Mouse (Mus musculus) heart, adult 2 months (tissue): ENCODE results near the gene Bud23. TPM values are rescaled to one million over a fixed set of nuclear protein-coding genes. Genes with fewer than 3 reads are reported as not detected.

ENCODE experiments used
- DNase-seq, 2 experiments: peaks; one replicate each; pipeline ENCODE4 v3.0.0; 2021
- H3K27ac ChIP-seq: fragments of 200-600 bp; 2 replicates; pipeline ENCODE4 v1.8.1; 2022
- H3K27me3 ChIP-seq: fragments of 200-500 bp; 2 replicates; pipeline ENCODE4 v1.6.1; 2012; ENCODE audit warnings: mild to moderate bottlenecking, low read length, inconsistent platforms, mixed read lengths; ENCODE audit not compliant: control insufficient read depth, insufficient read depth
- H3K36me3 ChIP-seq: fragments of 200-500 bp; 2 replicates; pipeline ENCODE4 v1.6.1; 2012; ENCODE audit warnings: low read length, inconsistent platforms; ENCODE audit not compliant: control insufficient read depth, insufficient read depth
- H3K4me1 ChIP-seq: fragments of 200-500 bp; 2 replicates; pipeline ENCODE4 v1.6.1; 2011; ENCODE audit warnings: low read length; ENCODE audit not compliant: control insufficient read depth, insufficient read depth
- H3K4me3 ChIP-seq: fragments of 200-600 bp; 2 replicates; pipeline ENCODE4 v1.8.1; 2022
- H3K79me2 ChIP-seq: fragments of 200-500 bp; replicated peaks from 2 replicates; pipeline ENCODE4 v1.6.1; 2012; ENCODE audit warnings: mild to moderate bottlenecking, inconsistent platforms, low read length, moderate library complexity, mixed read lengths; ENCODE audit not compliant: control insufficient read depth, insufficient read depth
- H3K9ac ChIP-seq: fragments of 200-500 bp; 2 replicates; pipeline ENCODE4 v1.6.1; 2012; ENCODE audit warnings: low read depth, mild to moderate bottlenecking, control low read depth, inconsistent platforms, low read length, mixed read lengths
- CTCF ChIP-seq: fragments of 200-600 bp; IDR thresholded peaks from 2 replicates; pipeline ENCODE4 v1.8.1; 2022; ENCODE audit warnings: antibody characterized with exemption, mild to moderate bottlenecking, moderate library complexity
- EP300 ChIP-seq: fragments of 200-500 bp; IDR thresholded peaks from 2 replicates; pipeline ENCODE4 v1.6.1; 2011; ENCODE audit warnings: low read depth, low read length, control low read depth; ENCODE audit not compliant: insufficient read depth
- POLR2A ChIP-seq: fragments of 200-500 bp; IDR thresholded peaks from 2 replicates; pipeline ENCODE4 v1.6.1; 2011; ENCODE audit warnings: mild to moderate bottlenecking, low read depth, low read length, control low read depth; ENCODE audit not compliant: insufficient read depth
- WGBS: fragments of 180-500 bp; shearing (Covaris S2); methylation state at CpG from one replicate; pipeline ENCODE4 v1.1.7; 2018; 5-methylcytosine and 5-hydroxymethylcytosine counted together
- intact Hi-C: fragments of 180-260 bp; cut with DNase I; formaldehyde crosslinking; loops from one replicate; pipeline ENCODE4 v1.15.1; 2025
- polyA plus RNA-seq: library from polyadenylated mRNA; depleted of rRNA; stranded (reverse); fragments of >200 nt; gene quantifications from 2 replicates; pipeline ENCODE4 v1.2.3, GENCODE M21; 2012
- total RNA-seq, 2 experiments: library from RNA; stranded (reverse); gene quantifications; 2 replicates each; pipeline ENCODE4 v1.2.3; 2021

Gene Bud23
- total and polyA plus RNA-seq, 3 experiments: 20.5 to 26.2 (median 21.1) TPM

DNA sequence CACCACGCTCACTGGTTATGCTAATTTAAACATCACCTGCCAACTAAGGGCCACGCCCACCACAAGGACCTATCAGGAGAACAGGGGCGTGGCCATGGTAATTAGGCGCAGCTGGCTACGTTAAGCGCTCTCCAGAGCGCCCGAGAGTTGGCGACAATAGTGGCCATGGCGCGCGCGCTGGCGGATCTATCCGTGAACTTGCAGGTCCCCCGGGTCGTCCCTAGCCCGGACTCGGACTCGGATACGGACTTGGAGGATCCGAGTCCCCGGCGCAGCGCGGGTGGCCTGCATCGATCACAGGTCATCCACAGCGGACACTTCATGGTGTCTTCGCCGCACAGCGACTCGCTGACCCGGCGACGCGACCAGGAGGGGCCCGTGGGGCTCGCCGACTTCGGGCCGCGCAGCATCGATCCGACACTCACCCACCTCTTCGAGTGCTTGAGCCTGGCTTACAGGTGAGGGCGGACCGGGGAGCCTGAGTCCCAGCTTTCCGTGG lies 42.0 kb upstream of the Bud23 start:
- Histone ChIP-seq H3K27me3 (no peaks in the 10 kb centered on the region), H3K79me2 (no peaks in the 10 kb centered on the region), H3K9ac (peak overlapping the region; percentile 76), H3K36me3 (no peaks in the 10 kb centered on the region), H3K4me3 (peak overlapping the region; percentile 57), H3K4me1 (no peaks in the 10 kb centered on the region), H3K27ac (peak overlapping the region; percentile 87)
- peak; percentile 91 for TF ChIP-seq POLR2A
- 0 out of 2 replicates have a peak, but pooled peaks have one; percentile 37 for TF ChIP-seq EP300
- TF ChIP-seq CTCF: no peak
- WGBS: under 1% methylated on average over 48 of the region's 48 CpGs
- peak; percentile 81 to 87 for DNase-seq
- intact Hi-C loops: no loop called here

DNA sequence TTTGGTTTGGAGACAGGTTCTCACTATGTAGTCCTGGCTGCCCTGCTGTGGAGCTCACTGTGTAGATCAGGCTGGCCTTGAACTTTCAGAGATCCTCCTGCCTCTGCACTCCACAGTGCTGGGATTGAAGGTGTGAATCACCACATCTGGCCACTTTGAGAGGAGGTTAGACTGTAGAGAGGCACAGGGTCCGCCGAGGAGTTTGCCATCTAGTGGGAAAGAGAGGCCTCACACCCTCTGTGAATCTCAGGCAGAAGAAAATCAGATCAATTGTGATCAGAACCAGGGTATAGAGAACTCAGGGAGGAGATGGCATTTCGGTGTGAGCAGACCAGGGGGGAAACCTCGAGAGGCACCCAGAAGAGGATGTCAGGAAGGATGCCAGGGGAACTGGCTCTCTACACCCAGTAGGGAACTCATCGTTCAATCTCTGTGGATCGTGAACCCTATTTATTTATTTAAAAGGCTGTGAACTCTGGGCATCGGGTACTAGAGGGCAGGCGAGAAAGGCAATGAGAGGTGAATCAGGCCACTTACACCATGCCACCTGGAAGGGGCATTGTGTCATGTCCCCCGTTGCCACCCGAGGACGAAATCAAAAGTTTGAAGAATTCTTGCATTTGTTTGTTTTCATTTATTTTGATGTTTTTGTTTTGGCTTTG lies 39.4 kb upstream of the Bud23 start:
- Histone ChIP-seq H3K79me2 (no peaks in the 10 kb centered on the region), H3K9ac (no peak overlapping the region), H3K27ac (no peak overlapping the region), H3K27me3 (no peaks in the 10 kb centered on the region), H3K4me3 (no peak overlapping the region), H3K4me1 (no peaks in the 10 kb centered on the region), H3K36me3 (no peaks in the 10 kb centered on the region)
- intact Hi-C loops: no loop called here
- 61% methylated on average over 11 of the region's 11 CpGs for WGBS
- no peak for DNase-seq
- TF ChIP-seq CTCF (peak; percentile 64), EP300 (no peak), POLR2A (no peak)

DNA sequence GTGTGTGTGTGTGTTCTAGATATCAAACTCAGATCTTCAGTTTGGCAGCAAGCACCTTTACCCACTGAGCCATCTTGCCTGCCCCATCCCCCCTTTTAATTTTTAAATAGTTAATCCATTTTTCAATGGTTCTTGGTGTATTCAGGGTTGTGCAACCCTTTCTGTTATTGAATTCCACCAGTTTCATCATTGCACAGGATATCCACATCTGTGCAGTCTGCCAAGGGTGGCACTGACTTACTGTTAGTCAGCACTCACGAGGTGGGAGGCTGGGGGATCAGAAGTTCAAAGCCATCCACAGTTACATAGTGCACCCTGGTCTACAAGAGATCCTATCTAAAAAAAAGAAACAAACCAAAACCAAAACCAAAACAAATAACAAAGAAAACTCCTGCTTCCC lies 36.2 kb upstream of the Bud23 start:
- H3K36me3 ChIP-seq: no peaks in the 10 kb centered on the region
- H3K27ac ChIP-seq: no peak overlapping the region
- no peaks in the 10 kb centered on the region for H3K4me1 ChIP-seq
- TF ChIP-seq EP300 (no peak), CTCF (no peak), POLR2A (no peak)
- intact Hi-C loops: no loop called here
- peaks cover 2% of the 10 kb centered on the region for H3K27me3 ChIP-seq
- no peak overlapping the region for H3K4me3 ChIP-seq
- 38% methylated on average over 1 of the region's 1 CpGs for whole genome bisulfite sequencing
- no peaks in the 10 kb centered on the region for H3K79me2 ChIP-seq
- H3K9ac ChIP-seq: no peak overlapping the region
- DNase-seq: no peak

DNA sequence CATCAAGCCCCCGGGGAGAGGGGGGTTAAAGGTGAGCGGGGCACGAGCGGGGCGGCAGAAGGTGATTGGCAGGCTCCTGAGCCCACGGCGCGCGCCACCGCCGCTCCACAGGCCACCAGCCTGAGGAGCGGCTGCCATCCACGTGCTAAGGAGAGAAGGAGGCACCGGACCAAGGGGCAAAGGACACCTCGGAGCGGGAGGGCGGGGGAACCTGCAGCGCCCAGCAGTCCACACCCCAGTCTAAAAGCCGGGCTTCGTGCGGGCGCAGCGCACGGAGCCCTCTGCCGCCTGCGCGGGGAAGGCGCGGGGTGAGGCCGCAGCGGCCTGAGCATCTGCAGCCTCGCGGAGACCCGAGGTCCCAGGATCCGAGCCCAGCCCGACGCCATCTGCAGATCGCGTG lies 24.9 kb upstream of the Bud23 start, which contains the start of gene Mlxipl:
TSS of gene Mlxipl (plus strand) at position 238 of the 400 bp plus-strand sequence.
- TF ChIP-seq POLR2A (no peak), EP300 (no peak), CTCF (no peak)
- peaks cover 10% of the 10 kb centered on the region; the same call in 1 of the 2 replicates for H3K27me3 ChIP-seq
- H3K4me3 ChIP-seq: no peak within 1 kb of the TSS

DNA sequence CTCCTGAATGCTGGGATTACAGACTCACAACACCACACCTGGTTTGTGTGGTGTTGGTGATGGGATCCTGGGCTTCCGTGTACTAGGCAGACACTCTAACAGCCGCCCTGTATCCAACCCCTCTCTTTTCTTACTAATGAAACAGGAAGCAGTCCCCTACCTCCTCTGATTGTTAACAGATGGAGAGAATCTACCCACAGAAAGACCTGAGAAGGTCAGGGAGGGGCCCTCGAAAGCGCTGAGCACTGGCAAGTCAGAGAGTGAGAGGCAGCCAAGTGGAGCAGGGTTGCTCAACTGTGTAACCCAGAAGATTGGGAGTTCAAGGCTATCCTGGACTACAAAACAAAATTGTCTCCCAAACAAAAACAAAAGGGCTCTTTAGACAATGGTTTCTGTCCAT lies 22.1 kb upstream of the Bud23 start:
- intact Hi-C loops: no loop called here
- TF ChIP-seq EP300 (no peak), CTCF (no peak)

More for the DNA sequence above, 24.9 kb upstream of the Bud23 start, which contains the start of gene Mlxipl:
- Histone ChIP-seq H3K4me1 (no peaks in the 10 kb centered on the region), H3K36me3 (no peaks in the 10 kb centered on the region), H3K9ac (no peak within 1 kb of the TSS), H3K79me2 (no peaks in the 10 kb centered on the region), H3K27ac (no peak within 1 kb of the TSS)
- intact Hi-C loops: no loop called here
- 6% methylated on average over 39 of the region's 39 CpGs for WGBS
- DNase-seq: no peak

DNA sequence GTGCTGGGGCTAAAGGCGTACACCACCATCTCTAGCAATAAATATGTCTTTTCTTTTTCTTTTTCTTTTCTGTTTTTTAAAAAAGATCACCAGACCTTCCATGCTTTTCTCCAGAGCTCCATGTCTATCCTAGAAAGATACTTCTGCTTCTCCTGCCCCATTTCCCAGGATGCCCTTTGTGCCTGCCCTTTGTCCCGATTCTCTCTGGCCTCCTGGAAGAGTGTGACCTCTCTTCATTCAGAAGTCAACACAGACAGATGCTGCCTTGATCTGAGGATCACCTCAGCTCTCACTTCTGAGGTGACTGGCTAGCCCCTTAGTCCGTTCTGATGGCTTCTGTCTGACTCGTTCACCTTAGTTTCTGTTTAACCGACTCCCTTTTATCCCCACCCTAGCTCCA lies 15.8 kb upstream of the Bud23 start:
- 83% methylated on average over 5 of the region's 5 CpGs for WGBS
- intact Hi-C loops: no loop called here
- Histone ChIP-seq H3K27me3 (no peaks in the 10 kb centered on the region), H3K4me3 (no peak overlapping the region), H3K9ac (no peak overlapping the region), H3K36me3 (no peaks in the 10 kb centered on the region), H3K27ac (no peak overlapping the region), H3K79me2 (no peaks in the 10 kb centered on the region), H3K4me1 (no peaks in the 10 kb centered on the region)
- TF ChIP-seq EP300 (no peak), POLR2A (no peak), CTCF (no peak)
- no peak for DNase-seq

More for the DNA sequence above, 22.1 kb upstream of the Bud23 start:
- Histone ChIP-seq H3K27me3 (peaks cover 10% of the 10 kb centered on the region; the same call in 1 of the 2 replicates), H3K4me3 (no peak overlapping the region), H3K27ac (no peak overlapping the region), H3K9ac (no peak overlapping the region), H3K36me3 (no peaks in the 10 kb centered on the region), H3K4me1 (no peaks in the 10 kb centered on the region), H3K79me2 (no peaks in the 10 kb centered on the region)
- 44% methylated on average over 4 of the region's 4 CpGs for WGBS
- DNase-seq: no peak
